Mouse (Mus musculus): ENCODE results near the gene Ptgfrn. TPM values are rescaled to one million over a fixed set of nuclear protein-coding genes. Genes with fewer than 3 reads are reported as not detected.

Ptgfrn gene
- polyA plus RNA-seq, 1 experiment from 2014 or later = 2.0 TPM

GRCm38 (mm10) chr3:100998904-100999340, 111.2 kb downstream of the Ptgfrn start:
- no peak overlapping the region for H3K4me3 ChIP-seq

GRCm38 (mm10) chr3:100997785-100998570, 112.1 kb downstream of the Ptgfrn start:
- H3K4me1 ChIP-seq (replicated peaks) = peaks cover 18% of the 10 kb centered on the region; the same call in 1 of the 2 replicates
- H3K27me3 ChIP-seq (ENCODE audit: insufficient read depth, poor library complexity, severe bottlenecking) = no peaks in the 10 kb centered on the region
- H3K4me3 ChIP-seq = no peak overlapping the region
- H3K27ac ChIP-seq = 0 out of 2 replicates have a peak overlapping the region, but pooled peaks have one; percentile 8
- DNase-seq (ENCODE audit: low spot score) = no peak
- no peaks in the 10 kb centered on the region for H3K9me3 ChIP-seq
- whole genome bisulfite sequencing = 82% methylated on average over 10 of the region's 10 CpGs
- H3K36me3 ChIP-seq = no peaks in the 10 kb centered on the region

More at GRCm38 (mm10) chr3:100998904-100999340, 111.2 kb downstream of the Ptgfrn start:
- H3K27ac ChIP-seq = no peak overlapping the region
- WGBS = 15% methylated on average over 6 of the region's 6 CpGs
- peaks cover 13% of the 10 kb centered on the region; the same call in 1 of the 2 replicates for H3K4me1 ChIP-seq (replicated peaks)
- H3K9me3 ChIP-seq = no peaks in the 10 kb centered on the region
- no peaks in the 10 kb centered on the region for H3K36me3 ChIP-seq
- peak; percentile 74 for DNase-seq (ENCODE audit: low spot score)
- H3K27me3 ChIP-seq (ENCODE audit: insufficient read depth, poor library complexity, severe bottlenecking) = no peaks in the 10 kb centered on the region

DNA sequence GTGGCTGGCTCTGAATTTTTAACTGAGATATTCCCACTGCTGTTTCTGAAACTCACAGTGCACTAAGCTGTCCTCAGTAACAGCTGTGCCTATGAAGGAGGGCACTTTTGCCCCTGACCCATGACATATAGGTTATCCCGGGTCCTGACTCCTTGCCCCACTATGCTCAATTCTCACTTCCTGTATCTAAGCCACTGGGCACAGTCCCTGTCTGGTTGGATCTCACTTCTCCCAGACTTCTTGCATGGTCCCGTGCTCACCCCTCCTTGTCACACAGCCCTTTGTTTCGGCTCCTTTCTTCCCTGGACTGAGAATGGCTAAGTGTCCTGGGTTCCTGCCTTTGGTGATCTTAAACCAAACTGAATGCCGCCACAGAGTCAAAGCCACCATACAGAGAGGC, 115.8 kb downstream of the Ptgfrn start:
- Histone ChIP-seq H3K27me3 (ENCODE audit: insufficient read depth, poor library complexity, severe bottlenecking) (no peaks in the 10 kb centered on the region), H3K36me3 (no peaks in the 10 kb centered on the region), H3K9me3 (no peaks in the 10 kb centered on the region), H3K27ac (0 out of 2 replicates have a peak overlapping the region, but pooled peaks have one; percentile 35), H3K4me1 (replicated peaks) (peaks cover 19% of the 10 kb centered on the region; the same call in 1 of the 2 replicates), H3K4me3 (no peak overlapping the region)
- no peak for DNase-seq (ENCODE audit: low spot score)
- WGBS = 62% methylated on average over 4 of the region's 4 CpGs

GRCm38 (mm10) chr3:100993718-100994117, 116.4 kb downstream of the Ptgfrn start:
- Histone ChIP-seq H3K4me3 (no peak overlapping the region), H3K36me3 (no peaks in the 10 kb centered on the region), H3K4me1 (replicated peaks) (peaks cover 24% of the 10 kb centered on the region; the same call in 1 of the 2 replicates), H3K9me3 (no peaks in the 10 kb centered on the region), H3K27me3 (ENCODE audit: insufficient read depth, poor library complexity, severe bottlenecking) (no peaks in the 10 kb centered on the region), H3K27ac (peak overlapping the region; percentile 23; the same call in 1 of the 2 replicates)
- WGBS = 75% methylated on average over 15 of the region's 15 CpGs
- DNase-seq (ENCODE audit: low spot score) = no peak

DNA sequence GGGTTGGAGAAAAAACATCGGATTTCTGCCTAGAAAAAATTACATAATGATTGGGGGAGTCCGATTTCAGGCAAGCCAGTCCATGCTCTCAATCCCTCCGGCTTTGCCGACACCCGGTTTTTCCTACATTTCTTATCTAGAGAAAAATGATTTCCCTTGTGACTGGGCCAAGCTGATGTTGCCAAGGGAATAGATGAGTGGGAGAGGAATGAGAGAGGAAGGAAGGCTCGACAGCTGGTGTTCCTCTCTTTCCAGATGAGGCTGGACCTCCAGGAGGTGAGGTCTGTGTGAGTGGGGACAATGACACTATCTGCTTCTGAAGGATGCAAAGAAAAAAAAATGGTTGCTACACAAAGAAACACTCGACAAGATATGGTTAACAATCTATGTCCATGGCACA, 116.9 kb downstream of the Ptgfrn start:
- DNase-seq (ENCODE audit: low spot score) = no peak
- Histone ChIP-seq H3K4me1 (replicated peaks) (peaks cover 24% of the 10 kb centered on the region; the same call in 1 of the 2 replicates), H3K4me3 (no peak overlapping the region), H3K27ac (no peak overlapping the region), H3K27me3 (ENCODE audit: insufficient read depth, poor library complexity, severe bottlenecking) (no peaks in the 10 kb centered on the region), H3K9me3 (no peaks in the 10 kb centered on the region), H3K36me3 (no peaks in the 10 kb centered on the region)
- 86% methylated on average over 7 of the region's 7 CpGs for WGBS

Other genes starting within 250 kb of the Ptgfrn start
- 5.0 and 7.9 TPM in 2 replicates for gene Trim45, start 188.1 kb downstream of the Ptgfrn start, polyA plus RNA-seq (2016; fragmentation: Nextera tagmentation; extraction: Ambion mirVana)
- 24.3 and 28.1 TPM in 2 replicates for gene Ttf2, start 140.6 kb downstream of the Ptgfrn start, polyA plus RNA-seq (2016; fragmentation: Nextera tagmentation; extraction: Ambion mirVana)
- 0.05 TPM in 1 of 2 replicates, not detected in the other for gene Cd101, start 80.7 kb downstream of the Ptgfrn start, polyA plus RNA-seq (2016; fragmentation: Nextera tagmentation; extraction: Ambion mirVana)
- 0.21 and 0.35 TPM in 2 replicates for gene Cd2, start 177.7 kb upstream of the Ptgfrn start, polyA plus RNA-seq (2016; fragmentation: Nextera tagmentation; extraction: Ambion mirVana)

Measured in hindbrain, embryonic 10.5 days (tissue).